Mouse (Mus musculus): ENCODE data around the gene AC161166.1.
A peak's percentile ranks its signal among the peaks of the same experiment; 100 is the strongest.
"Not testable (repeated sequence)": the region's sequence is repeated elsewhere in the genome, so short reads cannot be mapped to it uniquely, and the experiment has no call there.

AC161166.1 gene

DNA sequence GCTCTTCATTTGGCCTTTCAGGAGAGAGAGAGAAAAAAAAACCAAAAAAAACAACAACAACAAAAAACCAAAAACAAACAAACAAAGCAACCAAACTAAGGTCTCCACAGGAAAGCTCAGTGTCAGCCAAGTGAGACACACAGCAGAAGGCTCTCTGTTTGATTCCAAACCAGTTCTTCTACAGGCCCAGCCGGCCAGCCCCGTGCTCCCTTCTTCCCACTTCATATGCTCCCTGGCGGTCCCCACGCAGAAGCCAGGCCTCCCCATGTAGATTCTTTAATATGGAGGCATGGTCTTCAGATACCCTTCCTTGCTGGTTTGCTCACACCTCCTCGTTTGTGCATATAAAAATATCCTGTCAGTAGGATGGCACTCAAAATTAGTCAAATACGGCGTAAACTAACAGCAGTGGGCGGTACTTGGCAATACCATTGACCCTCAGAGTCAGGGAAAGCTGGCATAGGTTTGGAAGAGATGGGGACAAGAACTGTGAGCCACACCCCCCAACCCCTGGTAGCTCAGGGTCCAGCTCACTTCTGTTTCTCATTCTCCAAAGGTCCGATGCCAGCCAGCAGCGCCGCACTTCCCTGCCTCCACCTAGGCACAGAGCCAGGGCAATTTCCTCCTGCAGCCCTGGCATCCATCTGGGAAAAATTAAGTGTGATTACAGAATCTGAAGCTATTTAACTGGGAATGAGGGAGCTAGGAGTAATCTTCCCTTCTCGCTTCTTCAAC, 13.6 kb upstream of the AC161166.1 start:
- DNase-seq (ENCODE audit: low spot score in 2 of 2): no peak

- DNase-seq (ENCODE audit: low spot score in 2 of 2): no peak
Measured at GRCm38 (mm10) chr7:24524978-24525377, 12.7 kb upstream of the AC161166.1 start.

DNA sequence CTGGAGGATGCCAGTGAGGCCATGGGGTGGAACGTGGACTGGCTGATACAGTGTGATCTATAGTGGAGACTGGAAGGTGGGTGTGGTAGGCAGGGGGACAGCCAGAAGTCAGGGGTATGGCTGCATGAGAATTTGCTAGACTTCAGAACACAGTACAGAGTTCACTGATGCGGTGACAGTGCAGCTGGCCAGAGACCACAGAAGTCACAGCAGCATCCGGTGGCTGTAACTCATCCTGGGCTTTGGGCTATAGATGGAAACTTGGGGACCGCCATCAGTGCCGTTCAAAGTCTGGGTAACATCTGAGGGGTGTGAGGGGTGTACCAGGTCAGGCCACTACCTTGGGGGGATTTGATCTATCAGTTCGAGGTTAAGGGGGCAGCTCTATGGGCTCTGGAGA, 11.5 kb upstream of the AC161166.1 start:
- DNase-seq (ENCODE audit: low spot score in 2 of 2): no peak

DNA sequence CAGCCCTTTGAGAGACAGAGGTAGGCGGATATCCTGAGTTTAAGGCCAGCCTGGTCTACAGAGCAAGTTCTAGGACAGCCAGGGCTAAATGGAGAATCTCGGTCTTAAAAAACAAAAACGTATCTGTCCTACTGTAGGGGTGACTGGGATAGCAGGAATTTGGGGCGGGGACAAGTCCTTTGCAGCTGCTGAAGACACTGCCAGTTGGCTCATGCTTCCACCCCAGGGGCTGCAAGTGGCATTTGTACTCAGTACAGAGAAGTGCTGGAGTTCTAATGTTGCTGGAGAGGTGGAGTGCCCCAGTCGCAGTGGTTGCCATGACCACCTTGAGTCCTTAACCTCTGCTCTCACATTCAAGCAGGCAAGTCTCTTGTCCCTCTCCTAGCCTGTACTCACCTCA, 10.6 kb upstream of the AC161166.1 start:
- no peak for DNase-seq (ENCODE audit: low spot score in 2 of 2)

GRCm38 (mm10) chr7:24520054-24520453, 7.8 kb upstream of the AC161166.1 start:
- DNase-seq (ENCODE audit: low spot score in 2 of 2): not testable (repeated sequence)

GRCm38 (mm10) chr7:24519130-24519529, 6.9 kb upstream of the AC161166.1 start:
- no peak for DNase-seq (ENCODE audit: low spot score in 2 of 2)

DNA sequence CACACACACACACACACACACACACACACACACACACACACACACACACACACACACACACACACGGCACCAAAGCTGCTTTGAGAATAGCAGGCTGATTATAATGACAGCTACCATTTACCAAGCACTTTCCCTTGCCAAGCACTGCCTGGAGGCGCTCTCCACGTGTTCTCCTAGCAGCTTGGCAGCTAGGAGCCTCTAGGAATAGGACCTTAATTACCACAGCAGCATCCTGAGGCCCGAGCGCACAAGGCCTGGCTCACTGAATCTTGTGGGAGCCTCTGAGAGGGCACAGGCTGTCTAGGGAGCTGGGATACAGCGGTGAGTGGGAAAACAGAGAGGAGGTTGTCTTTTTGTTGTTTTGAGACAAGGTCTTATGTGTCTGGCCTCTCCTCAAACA, 5.4 kb upstream of the AC161166.1 start:
- no peak for DNase-seq (ENCODE audit: low spot score in 2 of 2)

DNA sequence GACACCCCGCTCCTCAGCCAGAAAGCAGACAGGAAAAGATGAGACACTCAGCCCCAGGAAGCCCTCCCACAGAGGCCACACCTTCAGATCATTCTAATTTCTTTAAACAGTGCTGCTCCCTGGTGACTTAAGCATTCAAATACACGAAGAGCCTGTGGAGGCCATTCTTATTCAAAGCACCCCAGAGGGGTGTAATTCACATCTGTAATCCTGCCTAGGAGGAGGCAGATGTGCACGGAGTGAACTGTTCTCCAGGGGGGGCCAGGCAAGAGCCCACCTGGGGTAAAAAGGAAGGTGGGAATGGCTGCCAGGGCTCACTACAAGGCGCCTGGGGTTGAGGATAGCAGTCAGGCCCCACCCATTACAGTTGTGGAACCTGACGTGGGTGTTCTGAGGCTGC, 4.8 kb upstream of the AC161166.1 start:
- no peak for DNase-seq (ENCODE audit: low spot score in 2 of 2)

- peak in 1 of 2 experiments; percentile 44 for DNase-seq (ENCODE audit: low spot score in 2 of 2)
Measured at GRCm38 (mm10) chr7:24516319-24516718, 4.1 kb upstream of the AC161166.1 start.

GRCm38 (mm10) chr7:24507726-24508114, 4.5 kb downstream of the AC161166.1 start:
- no peak for DNase-seq (ENCODE audit: low spot score in 2 of 2)

DNA sequence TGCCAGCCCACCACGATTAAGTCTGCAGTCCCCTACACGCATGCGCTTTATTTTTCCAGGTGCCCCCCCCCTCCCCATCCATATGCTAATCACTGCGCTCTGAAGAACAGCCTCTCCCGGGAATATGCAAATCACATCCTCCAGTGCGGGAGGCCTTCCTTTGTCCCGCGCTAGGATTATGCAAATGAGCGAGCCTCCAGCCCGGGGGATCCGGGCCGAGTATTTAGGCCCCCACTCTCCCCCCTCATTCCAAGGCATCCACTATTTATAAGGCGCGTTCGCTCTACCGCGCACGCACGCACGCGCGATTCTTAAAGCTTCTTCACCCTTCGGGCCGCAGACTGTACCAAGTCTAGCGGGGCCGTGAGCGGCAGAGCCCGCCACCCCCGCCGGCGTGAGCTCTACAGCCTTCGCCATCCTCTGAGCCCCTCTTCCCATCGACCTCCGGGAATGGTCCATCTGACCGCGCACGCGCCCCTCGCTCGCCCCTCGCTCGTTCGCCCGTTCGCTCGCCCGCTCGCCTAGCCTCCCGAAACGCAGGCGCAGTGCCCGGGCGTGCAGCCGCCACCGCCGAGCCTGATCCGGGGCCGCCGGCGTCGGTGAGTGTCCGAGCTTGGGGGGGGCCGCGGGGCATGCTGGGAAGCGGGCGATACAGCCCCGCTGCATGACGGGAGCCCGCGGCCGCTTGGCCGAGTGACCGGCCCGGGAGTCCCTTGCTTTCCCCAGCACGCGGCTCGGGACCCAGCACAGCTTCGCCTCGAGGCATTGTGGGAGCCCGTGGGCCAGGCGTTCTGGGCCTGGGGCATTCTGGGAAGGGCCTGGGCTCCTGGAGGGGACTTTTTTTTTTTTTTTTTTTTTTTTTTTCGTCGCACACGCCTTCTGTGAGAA, 5.2 kb downstream of the AC161166.1 start, which contains the start of gene Zfp428:
Zfp428 (plus strand) TSS at position 169 of the 888 bp plus-strand sequence.
- DNase-seq (ENCODE audit: low spot score in 2 of 2): peak; percentile 83 to 84

DNA sequence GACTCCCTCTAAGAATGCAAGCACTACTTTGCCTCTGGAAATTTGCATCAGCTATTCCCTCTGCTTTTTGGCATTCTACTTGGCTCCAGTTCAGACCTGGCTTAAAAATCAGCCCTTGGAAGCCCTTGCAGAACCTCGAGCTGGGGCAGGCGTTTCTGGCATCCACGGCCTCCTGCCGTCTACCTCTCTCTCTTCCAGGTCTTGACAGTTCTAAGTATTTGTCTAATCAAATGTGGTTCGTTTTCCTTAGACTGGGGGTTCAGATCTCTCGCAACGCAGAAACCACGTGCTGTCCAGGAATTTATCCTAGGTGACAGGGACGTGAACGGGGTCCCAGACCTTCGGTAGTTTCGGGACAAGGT, 5.8 kb downstream of the AC161166.1 start:
- DNase-seq (ENCODE audit: low spot score in 2 of 2): no peak

GRCm38 (mm10) chr7:24506065-24506459, 6.2 kb downstream of the AC161166.1 start:
- no peak for DNase-seq (ENCODE audit: low spot score in 2 of 2)

DNA sequence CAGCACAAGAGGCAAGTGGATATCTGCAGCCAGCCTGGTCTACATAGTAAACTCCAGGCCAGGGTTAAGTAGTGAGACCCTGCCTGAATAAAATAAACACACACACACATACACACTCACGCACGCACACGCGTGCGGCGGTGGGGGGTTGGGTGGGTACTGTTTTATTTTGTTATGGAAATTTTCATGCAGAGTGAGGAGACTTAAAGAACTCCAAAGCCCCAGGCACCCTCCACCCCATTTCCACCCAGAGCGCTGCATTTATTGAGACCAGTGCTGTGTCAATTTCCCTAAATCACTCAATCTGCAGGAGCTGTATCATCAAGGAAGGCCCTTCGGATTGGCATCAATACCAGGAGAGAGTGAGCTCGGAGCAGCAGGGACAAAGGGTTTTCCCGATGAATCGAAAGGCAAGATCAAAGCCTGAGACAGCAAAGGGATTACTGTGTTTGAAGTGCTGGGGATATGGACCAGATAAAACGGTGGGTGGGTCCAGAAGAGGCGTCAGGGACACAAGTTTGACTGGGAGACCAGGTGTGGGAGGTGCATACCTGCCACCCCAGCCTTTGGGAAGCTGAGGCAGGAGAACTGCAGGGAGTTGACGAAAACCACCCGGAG, 6.7 kb downstream of the AC161166.1 start:
- no peak for DNase-seq (ENCODE audit: low spot score in 2 of 2)

GRCm38 (mm10) chr7:24504868-24505267, 7.4 kb downstream of the AC161166.1 start:
- no peak for DNase-seq (ENCODE audit: low spot score in 2 of 2)

DNA sequence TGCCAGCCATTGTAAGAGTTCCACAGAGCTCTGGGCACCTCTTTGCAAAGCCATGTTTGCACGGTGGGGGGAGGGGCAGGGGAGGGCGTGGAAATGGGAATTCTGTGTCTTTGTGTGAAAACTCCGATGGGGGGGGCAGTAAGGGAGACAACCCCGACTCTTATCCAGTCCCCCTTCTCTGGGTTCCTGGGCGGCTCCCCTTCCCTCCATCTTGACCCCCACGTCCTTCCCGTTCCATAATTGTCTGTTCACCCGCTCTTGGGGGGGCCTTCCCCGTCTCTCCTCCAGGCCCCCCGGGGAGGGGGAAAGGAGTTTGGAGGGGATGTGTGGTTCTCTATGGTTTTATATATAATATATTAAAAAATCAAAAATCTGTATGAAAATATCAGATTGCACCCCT, 8.3 kb downstream of the AC161166.1 start:
- DNase-seq (ENCODE audit: low spot score in 2 of 2): no peak

DNA sequence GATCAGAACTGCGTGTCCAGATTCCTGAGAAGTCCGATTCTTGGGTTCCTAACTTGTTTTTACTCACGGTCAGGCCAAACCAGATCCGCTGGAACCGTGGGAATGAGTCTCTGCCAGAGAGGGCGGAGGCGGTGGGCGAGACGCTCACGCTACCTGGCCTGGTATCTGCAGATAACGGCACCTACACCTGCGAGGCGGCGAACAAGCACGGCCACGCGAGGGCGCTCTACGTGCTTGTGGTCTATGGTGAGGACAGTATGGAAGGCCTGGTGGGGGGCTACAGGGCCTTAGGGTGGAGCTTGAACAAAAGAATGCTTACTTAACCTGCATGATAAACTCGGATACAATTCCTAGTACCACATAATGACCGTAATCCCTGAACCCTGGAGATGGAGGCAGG, 10.8 kb downstream of the AC161166.1 start:
- DNase-seq (ENCODE audit: low spot score in 2 of 2): no peak

DNA sequence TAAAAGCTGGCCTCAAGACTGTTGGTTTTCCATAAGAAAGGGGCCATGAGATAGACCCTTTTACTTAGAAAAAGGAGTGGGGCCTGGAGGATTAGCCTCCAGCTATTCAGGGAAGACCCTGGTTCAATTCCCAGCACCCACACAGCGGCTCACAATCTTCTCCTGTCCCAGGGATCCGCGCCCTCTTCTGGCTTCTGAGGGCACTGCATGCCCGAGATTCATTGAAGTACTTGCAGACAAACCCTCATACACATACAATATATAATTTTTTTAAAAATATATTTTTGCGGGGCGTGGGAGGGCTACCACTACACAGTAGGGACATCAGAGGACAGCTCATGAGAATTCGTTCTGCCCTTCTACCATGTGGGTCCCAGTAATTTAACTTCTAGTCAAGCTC, 11.3 kb downstream of the AC161166.1 start:
- no peak for DNase-seq (ENCODE audit: low spot score in 2 of 2)

- no peak for DNase-seq (ENCODE audit: low spot score in 2 of 2)
Measured at GRCm38 (mm10) chr7:24499856-24500577, 12.2 kb downstream of the AC161166.1 start.

- DNase-seq (ENCODE audit: low spot score in 2 of 2): no peak
Measured at GRCm38 (mm10) chr7:24488303-24488702, 24.0 kb downstream of the AC161166.1 start.

GRCm38 (mm10) chr7:24487403-24487802, 24.9 kb downstream of the AC161166.1 start:
- DNase-seq (ENCODE audit: low spot score in 2 of 2): no peak

DNA sequence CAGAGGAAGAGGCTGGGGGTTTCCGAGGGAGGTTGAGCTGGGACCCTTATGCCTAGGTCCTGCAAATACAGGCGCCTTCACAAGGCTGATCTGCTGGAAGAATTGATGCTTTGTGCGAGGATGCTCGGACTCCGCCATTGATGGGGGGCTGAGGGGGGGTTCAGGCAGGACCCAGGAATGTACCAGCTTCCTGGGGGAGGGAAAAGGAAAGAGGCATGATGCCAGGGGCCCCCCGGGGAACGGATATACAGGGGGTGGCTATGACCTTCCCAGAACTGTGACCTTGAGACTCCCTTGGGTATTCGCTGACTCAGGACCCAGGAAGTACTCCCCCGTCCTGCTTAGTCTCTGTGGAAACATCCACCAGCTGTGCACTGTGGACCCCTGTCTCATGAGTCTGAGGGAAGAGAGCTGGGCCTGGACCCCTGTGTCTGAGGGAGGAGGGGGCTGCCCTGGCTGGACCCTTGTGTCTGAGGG, 25.6 kb downstream of the AC161166.1 start:
- no peak for DNase-seq (ENCODE audit: low spot score in 2 of 2)
